Mouse (Mus musculus) lung, postnatal 0 days (tissue): ENCODE data around the gene Smpd4.

Experiments
- CTCF ChIP-seq: IDR thresholded peaks from 2 replicates; pipeline ENCODE4 v1.5.1; 2016; ENCODE audit warnings: antibody characterized with exemption, mild to moderate bottlenecking
- EP300 ChIP-seq: IDR thresholded peaks from 2 replicates; pipeline ENCODE4 v1.6.1; 2016; ENCODE audit warnings: antibody characterized with exemption, mild to moderate bottlenecking, control low read depth

GRCm38 (mm10) chr16:17639081-17639480 is 19.9 kb downstream of the Smpd4 start:
- no peak for TF ChIP-seq EP300
- TF ChIP-seq CTCF: no peak
